Mouse (Mus musculus) spleen, postnatal 36 days (tissue): Measurements from ENCODE around the gene Nacc1.
"Not testable (repeated sequence)": the region's sequence is repeated elsewhere in the genome, so short reads cannot be mapped to it uniquely, and the experiment has no call there.

ENCODE experiments used
- DNase-seq, 2 experiments: peaks; one replicate each; pipeline ENCODE4 v3.0.0; 2022; ENCODE audit warnings: low spot score in 2 of 2, mixed read lengths in 1 of 2

The Nacc1 gene

DNA sequence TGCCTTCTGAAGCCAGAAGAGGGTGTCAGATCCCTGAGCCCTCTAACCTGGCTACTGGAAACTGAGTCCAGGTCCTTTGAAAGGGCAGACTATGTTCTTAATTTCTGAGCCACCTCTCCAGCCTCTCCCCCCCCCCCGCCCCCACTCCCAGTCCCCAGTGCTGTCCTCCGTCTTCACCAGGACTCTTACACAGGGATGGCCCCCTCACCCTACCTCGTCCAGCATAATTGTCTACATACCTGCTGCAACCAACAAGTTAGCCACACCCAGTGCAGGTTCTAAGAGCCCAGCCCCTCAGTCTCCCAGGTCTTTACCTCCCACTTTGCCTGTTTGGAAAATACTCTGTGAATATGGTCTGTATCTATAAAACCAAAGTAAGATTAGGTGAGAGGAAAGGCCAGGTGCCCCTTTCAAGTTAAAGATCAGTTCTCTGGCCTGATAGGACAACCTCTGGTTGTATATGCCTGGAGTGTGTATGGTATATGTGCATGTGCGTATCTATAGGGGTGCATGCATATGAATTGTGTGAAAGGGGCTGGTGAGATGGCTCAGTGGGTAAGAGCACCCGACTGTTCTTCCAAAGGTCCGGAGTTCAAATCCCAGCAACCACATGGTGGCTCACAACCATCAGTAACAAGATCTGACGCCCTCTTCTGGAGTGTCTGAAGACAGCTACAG is 46.9 kb downstream of the Nacc1 start:
- DNase-seq: no peak

GRCm38 (mm10) chr8:84640010-84640588 is 47.6 kb downstream of the Nacc1 start:
- DNase-seq: no peak

GRCm38 (mm10) chr8:84639162-84640009 is 48.3 kb downstream of the Nacc1 start:
- DNase-seq: peak; percentile 94 to 95

DNA sequence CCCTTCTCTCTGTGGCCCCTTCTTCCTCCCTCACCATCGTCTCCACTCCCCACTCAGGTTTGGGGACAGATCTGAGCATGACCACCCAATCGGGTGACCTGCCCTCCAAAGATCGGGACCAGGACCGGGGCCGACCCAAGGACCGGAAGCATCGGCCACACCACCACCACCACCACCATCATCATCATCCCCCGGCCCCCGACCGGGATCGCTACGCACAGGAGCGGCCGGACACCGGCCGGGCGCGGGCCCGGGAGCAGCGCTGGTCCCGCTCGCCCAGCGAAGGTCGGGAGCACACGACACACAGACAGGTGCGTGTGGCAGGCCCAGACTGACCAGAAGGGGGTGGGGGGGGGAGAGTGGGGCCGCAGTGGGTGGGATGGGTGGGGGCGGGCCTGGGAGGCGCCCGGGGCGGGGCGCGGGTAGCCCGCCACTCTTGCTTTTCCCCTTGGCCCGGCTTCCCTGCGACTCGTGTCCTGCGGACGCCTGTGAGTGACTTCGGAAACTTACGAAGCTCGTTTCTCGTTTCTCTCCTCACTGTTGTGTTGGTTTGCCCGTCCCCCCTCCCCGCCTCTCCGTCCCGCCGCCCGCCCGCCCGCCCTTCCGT is 49.0 kb downstream of the Nacc1 start:
- peak in 1 of 2 experiments; percentile 21 for DNase-seq

DNA sequence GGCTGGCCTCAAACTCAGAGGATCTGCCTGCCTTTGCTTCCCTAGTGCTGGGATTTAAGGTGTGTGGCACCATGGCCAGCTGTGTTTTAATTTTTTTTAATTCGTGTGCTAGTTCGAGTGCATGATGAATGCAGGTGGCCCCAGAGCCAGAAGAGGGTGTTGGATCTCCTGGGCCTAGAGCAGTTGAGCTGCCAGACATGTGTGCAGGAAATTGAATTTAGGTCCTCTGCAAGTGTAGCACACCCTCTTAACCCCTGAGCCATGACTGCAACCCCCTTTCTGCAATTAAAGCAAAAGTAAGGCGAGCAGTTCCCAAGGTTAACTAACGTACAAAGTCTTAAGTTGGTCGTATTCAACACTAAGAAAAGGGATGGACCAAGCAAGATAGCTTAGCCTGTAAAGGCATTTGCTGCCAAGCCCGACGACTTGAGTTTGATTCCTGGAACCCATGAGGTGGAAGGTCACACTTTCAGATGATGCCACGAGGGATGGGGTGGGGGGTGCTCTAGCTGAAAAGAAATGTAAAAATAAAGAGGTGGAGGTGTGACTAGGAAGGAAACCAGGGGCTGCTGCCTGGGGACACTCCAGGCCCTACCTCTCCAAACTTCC is 49.6 kb downstream of the Nacc1 start:
- no peak for DNase-seq

DNA sequence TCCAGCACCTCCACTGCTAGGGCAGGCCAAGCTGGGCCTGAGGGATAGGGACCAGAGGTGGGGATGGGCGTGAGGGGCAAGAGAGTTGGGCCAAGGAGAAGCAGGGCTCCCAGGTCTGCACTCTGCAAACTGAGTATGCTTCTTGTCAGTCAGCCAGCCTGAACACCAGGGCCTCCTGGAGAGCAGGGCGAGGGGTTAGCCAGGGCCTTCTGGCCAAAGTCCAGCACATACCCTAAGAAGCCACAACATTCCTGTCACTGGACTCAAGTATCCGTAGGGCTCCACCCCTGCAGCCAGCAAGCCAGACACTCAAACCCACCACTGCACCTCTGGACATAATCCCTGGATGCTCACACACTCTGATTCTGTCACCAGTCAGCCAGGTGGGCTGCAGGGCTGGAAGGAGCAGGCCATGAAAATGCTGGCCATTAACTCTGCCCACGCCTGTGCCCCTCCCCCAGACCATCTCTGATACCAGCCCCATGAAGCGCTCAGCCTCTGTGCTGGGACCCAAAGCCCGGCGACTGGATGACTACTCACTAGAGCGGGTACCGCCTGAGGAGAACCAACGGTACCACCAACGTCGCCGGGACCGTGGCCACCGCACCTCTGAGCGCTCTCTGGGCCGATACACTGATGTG is 51.5 kb downstream of the Nacc1 start:
- no peak for DNase-seq

DNA sequence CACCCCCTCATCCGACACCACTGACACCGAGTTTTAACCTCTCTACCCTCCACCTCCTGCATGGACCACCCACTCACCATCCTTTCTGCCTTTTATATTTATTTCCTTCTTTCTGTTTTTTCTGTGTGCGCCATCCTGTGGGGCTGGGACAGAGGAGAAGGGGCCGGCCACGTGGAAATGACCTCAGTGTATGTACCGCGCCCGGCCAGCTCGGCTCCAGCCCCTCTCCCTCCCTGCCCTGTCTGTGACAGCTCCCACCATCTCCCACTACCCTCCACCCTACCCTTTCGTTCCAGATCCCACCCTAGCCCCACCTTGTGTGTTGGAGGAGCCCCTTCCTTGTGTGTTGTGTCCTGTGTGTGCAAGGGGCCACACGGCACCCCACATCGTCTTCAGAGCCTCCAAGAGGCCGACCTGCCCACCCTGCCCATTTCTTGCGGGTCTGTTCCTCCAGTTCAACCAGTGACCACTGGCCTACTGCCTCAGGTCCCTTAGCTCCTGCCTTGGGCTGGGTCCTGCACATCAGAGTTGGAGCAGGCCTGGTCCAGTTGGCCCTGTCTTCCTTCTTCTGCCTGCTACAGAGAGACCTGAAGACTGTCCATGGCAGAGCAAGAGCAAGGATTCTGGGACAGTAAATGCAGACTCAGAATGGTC is 52.1 kb downstream of the Nacc1 start:
- no peak for DNase-seq

GRCm38 (mm10) chr8:84634849-84635304 is 52.8 kb downstream of the Nacc1 start:
- DNase-seq: no peak

DNA sequence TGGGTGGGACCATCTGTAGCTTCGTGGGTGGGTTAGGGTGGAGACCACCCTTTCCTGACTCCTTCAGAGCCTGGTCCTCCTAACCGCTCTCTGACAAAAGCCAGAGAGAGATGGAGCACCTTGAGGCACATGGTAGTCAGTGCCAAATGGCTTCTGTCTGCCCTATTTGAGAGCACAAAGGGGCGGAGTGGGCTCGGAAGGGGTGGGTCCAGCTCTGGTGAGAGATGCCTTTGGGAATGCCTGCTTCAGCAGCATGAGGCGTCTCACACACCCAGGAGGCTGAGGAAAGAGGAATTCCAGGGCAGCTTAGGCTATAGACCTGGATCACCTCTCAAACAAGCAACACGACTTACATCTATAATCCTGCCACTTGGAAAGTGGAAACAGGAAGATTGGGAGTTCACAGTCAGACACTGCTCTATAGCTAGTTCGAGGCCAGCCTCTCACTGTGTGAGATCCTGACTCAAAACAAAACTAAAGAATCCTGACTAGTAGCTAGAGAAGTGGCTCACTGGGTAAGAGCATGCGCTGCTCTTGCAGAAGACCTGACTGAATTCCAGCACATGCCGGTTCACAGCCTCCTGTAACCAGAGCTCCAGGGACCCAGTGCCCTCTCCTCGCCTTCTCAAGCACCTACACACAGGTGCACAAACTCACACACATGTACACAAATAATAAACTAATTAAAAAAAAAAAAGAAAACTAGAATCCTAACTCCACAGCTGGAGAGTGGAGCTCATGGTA is 53.6 kb downstream of the Nacc1 start:
- no peak for DNase-seq

DNA sequence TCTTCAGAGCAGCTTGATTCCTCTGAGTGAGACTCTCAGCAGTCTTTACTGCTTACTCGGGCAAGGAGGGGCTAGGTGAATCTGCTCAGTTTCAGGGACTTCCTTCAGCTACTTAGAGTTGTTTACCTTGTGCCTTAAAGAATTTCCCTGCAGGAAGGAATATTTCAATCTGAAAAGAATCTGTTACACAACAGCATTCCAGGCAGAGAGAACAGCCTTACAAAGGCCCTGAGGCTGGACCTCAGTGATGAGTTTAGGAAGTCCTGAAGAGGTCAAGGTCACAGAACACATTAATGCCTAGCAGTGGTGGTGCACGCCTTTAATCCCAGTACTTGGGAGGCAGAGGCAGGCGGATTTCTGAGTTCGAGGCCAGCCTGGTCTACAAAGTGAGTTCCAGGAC is 55.8 kb downstream of the Nacc1 start:
- no peak for DNase-seq

GRCm38 (mm10) chr8:84630145-84630544 is 57.5 kb downstream of the Nacc1 start:
- no peak for DNase-seq

- DNase-seq: no peak
Measured at GRCm38 (mm10) chr8:84629586-84629985, 58.1 kb downstream of the Nacc1 start.

DNA sequence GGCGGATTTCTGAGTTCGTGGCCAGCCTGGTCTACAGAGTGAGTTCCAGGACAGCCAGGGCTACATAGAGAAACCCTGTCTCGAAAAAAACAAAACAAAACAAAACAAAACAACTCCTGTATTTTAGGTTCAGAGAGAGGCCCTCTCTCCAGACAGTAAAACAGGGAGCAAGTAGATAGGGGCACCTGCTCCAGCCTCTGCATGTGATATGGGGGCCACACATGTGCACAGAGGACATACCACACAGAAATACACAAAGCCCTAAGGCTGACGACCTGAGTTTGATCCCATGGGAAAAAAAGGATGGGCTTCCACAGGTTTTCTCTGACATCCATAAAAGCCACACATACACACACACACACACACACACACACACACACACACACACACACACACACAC is 64.2 kb downstream of the Nacc1 start:
- DNase-seq: not testable (repeated sequence)

GRCm38 (mm10) chr8:84621102-84621625 is 66.5 kb downstream of the Nacc1 start:
- DNase-seq: no peak
